Mouse (Mus musculus) ES-Bruce4 (cell line): Measurements from ENCODE around the gene Hdac9. TPM values are rescaled to one million over a fixed set of nuclear protein-coding genes. Genes with fewer than 3 reads are reported as not detected.
"Not testable (repeated sequence)": the region's sequence is repeated elsewhere in the genome, so short reads cannot be mapped to it uniquely, and the experiment has no call there.

Source experiments
- H3K27ac ChIP-seq: 2 replicates; pipeline ENCODE4 v1.5.1; 2012; ENCODE audit warnings: low read length, inconsistent platforms; ENCODE audit not compliant: insufficient read depth
- H3K27me3 ChIP-seq: 2 replicates; pipeline ENCODE4 v1.6.1; 2012; ENCODE audit warnings: mild to moderate bottlenecking, low read length, inconsistent platforms; ENCODE audit not compliant: control insufficient read depth, poor library complexity, insufficient read depth, severe bottlenecking
- H3K36me3 ChIP-seq: 2 replicates; pipeline ENCODE4 v1.6.1; 2012; ENCODE audit warnings: inconsistent platforms, mild to moderate bottlenecking, low read length, moderate library complexity; ENCODE audit not compliant: control insufficient read depth, poor library complexity, insufficient read depth, severe bottlenecking
- H3K4me1 ChIP-seq: one replicate; pipeline ENCODE4 v1.8.1; 2011; ENCODE audit warnings: low read length; ENCODE audit not compliant: control insufficient read depth, insufficient read depth
- H3K4me3 ChIP-seq: 2 replicates; pipeline ENCODE4 v1.5.1; 2011; ENCODE audit warnings: low read depth, mild to moderate bottlenecking, low read length
- H3K9ac ChIP-seq: 2 replicates; pipeline ENCODE4 v1.6.1; 2012; ENCODE audit warnings: low read depth, mild to moderate bottlenecking, inconsistent platforms; ENCODE audit not compliant: poor library complexity, severe bottlenecking
- H3K9me3 ChIP-seq: replicated peaks from 2 replicates; pipeline ENCODE4 v1.6.1; 2012; ENCODE audit warnings: mild to moderate bottlenecking, low read length, inconsistent platforms; ENCODE audit not compliant: control insufficient read depth, poor library complexity, insufficient read depth, severe bottlenecking
- CTCF ChIP-seq: IDR thresholded peaks from one replicate; pipeline ENCODE4 v1.8.1; 2011; ENCODE audit warnings: low read depth, low read length
- EP300 ChIP-seq: IDR thresholded peaks from 2 replicates; pipeline ENCODE4 v1.6.1; 2011; ENCODE audit warnings: low read depth, low read length; ENCODE audit not compliant: insufficient read depth
- POLR2A ChIP-seq: IDR thresholded peaks from one replicate; pipeline ENCODE4 v1.8.1; 2011; ENCODE audit warnings: low read length; ENCODE audit not compliant: insufficient read depth
- polyA plus RNA-seq: library from polyadenylated mRNA; stranded (reverse); fragments of >200 nt; gene quantifications from 2 replicates; pipeline ENCODE4 v1.2.4, GENCODE M21; 2011; ENCODE audit warnings: low read depth; ENCODE audit not compliant: missing spikeins, insufficient read depth, insufficient read length

Hdac9 gene
- polyA plus RNA-seq, 1 experiment: 1.6 TPM

- TF ChIP-seq POLR2A: no peak
- TF ChIP-seq EP300: no peak
- TF ChIP-seq CTCF: no peak
Measured at GRCm38 (mm10) chr12:34040949-34041348, 875.9 kb downstream of the Hdac9 start.

GRCm38 (mm10) chr12:34040061-34040460 is 876.8 kb downstream of the Hdac9 start:
- H3K4me1 ChIP-seq: no peaks in the 10 kb centered on the region
- H3K4me3 ChIP-seq: no peak overlapping the region
- TF ChIP-seq POLR2A (no peak), EP300 (no peak), CTCF (no peak)
- H3K27ac ChIP-seq: no peak overlapping the region
- no peak overlapping the region for H3K9ac ChIP-seq
- no peaks in the 10 kb centered on the region for H3K27me3 ChIP-seq
- no peaks in the 10 kb centered on the region for H3K9me3 ChIP-seq
- no peaks in the 10 kb centered on the region for H3K36me3 ChIP-seq

More at GRCm38 (mm10) chr12:34040949-34041348, 875.9 kb downstream of the Hdac9 start:
- no peaks in the 10 kb centered on the region for H3K9me3 ChIP-seq
- H3K36me3 ChIP-seq: no peaks in the 10 kb centered on the region
- no peak overlapping the region for H3K9ac ChIP-seq
- no peaks in the 10 kb centered on the region for H3K4me1 ChIP-seq
- H3K4me3 ChIP-seq: no peak overlapping the region
- H3K27ac ChIP-seq: no peak overlapping the region
- H3K27me3 ChIP-seq: no peaks in the 10 kb centered on the region

GRCm38 (mm10) chr12:34009796-34010195 is 907.1 kb downstream of the Hdac9 start:
- H3K9me3 ChIP-seq, H3K9ac ChIP-seq, H3K4me3 ChIP-seq, H3K27ac ChIP-seq, H3K27me3 ChIP-seq, H3K36me3 ChIP-seq, H3K4me1 ChIP-seq: not testable (repeated sequence)

Other genes starting within 250 kb of the Hdac9 start
- not detected in 2 replicates for gene Prps1l1, start 67.7 kb upstream of the Hdac9 start, polyA plus RNA-seq
- gene Snx13, start 130.1 kb upstream of the Hdac9 start, polyA plus RNA-seq: 30.8 and 31.3 TPM in 2 replicates